Mouse (Mus musculus) 3134 (cell line): ENCODE data around the gene Caln1.

Experiments
- DNase-seq: peaks from one replicate; pipeline ENCODE4 v3.0.0-alpha.2; 2011; ENCODE audit warnings: low spot score; ENCODE audit not compliant: insufficient read length; ENCODE audit errors: extremely low read depth

Gene Caln1

DNA sequence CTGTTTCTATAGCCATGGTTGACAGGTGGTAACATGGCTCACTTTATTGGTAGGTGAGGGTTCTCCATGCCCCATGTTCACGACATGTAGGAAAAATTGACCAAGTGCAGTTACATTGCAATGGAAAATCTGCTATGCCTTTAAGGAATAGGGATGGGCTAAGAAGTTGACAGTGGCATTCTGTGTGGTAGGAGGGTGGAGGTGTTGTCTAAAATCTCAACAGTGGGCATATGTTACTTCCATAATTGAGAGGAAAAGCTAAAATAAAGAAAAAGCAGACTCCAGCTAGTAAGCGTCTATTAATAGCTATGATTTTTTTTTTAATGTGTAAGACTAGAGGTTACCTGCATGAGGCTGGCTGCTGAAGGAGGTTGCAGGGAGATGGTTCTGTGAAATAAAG lies 308.6 kb downstream of the Caln1 start:
- no peak for DNase-seq

DNA sequence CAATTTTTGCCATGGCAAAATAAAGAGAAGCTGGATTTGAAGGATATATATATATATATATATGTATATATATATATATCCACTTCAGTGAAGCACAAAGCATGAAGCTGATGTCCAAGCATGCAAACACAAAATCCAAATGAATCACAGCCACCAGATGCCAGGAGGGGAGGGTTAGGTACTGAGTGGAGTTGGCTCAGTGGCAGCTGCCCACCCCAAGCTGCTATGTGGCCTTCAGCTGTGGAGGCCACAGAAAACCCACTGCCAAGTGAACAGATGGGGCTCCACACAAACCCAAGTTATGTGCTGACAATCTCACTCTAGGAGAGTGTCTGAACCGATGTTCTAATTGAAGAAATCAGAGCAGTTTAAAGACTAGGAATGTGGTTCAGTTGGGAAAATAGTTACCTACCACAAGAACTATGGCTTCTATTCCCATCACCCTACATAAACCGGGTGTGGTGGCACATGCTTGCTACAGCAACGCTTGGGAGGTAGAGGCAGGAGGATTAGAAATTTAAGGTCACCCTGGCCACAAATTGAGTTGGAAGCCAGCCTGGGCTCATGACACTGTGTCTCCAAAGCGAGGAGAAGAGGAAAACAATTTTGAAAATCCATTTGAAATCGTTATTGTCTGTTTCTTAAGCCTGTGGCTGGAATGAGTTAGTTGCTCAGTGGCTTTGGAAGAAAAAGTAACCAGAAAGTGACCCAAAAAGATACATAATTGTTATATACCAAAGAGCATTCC lies 316.8 kb downstream of the Caln1 start:
- no peak for DNase-seq

DNA sequence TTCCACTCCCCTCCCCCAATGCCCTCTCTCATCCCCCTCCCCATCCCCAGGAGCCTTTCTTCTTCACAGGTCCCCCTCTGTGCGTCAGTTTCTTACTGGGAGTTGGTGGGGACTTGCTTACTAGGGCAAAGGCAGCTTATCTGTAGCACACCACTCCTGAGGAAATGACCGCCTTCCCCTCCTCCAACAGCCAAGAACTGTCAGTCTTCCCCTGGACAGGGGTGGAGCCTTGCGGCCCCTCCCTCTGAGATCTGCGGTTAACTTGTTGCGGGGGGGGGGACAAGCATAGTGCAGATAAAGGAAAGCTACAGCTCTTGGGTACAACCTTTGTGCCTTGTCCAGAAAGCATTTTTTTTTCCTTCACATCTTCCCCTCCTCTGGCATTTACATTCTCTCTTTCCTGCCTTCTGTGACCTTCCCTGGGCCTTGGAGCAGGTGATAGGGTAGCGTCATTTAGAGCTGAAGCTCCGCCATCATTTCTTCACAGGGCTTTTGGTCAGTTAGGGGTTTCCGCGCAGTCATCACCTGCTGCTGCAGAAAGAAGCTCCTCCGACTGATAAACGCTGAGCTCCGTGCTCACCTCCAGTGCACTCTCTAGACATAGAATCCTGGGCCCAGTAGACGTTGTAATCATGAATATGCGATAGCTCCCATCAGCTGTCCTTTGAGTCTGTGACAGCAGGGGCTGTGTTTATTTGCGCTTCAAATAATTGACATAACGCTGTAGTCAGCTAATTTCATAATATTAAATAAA lies 319.3 kb downstream of the Caln1 start:
- DNase-seq: no peak

DNA sequence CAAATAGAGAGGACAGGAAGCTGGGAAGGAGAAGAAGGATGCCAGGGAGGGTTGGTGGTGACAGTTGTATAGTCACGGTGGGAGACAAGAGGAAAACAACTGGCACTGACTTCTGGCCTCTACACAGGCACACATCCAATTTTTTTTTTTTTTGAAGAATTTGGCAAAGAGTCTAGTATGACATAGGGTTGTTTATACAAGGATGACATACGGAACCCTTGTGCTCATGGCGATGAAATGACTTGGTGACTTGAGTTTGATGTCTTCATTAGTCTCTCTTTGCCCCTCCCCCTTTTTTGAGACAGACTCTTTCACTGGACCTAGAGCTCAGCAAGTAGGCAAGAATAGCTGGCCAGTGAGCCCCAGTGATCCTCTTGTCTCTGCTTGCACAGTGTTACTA lies 322.1 kb downstream of the Caln1 start:
- DNase-seq: no peak

DNA sequence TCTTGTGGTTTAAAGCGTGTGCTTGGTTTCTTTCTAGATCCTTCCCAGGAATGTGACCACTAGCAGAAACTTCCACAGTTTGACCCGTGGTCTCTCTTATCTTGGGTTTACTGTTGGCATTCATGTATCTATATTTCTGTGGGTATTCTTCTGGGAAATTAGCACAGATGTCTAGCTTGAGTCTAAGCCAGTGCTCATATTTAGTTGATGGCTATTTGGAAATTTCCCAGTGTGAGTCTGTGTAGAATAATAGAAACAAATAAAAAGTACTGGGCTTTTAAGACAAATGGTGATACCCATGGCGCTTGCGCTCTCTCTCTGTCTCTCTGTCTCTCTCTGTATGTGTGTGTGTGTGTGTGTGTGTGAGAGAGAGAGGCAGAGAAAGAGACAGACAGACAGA lies 330.2 kb downstream of the Caln1 start:
- DNase-seq: no peak

DNA sequence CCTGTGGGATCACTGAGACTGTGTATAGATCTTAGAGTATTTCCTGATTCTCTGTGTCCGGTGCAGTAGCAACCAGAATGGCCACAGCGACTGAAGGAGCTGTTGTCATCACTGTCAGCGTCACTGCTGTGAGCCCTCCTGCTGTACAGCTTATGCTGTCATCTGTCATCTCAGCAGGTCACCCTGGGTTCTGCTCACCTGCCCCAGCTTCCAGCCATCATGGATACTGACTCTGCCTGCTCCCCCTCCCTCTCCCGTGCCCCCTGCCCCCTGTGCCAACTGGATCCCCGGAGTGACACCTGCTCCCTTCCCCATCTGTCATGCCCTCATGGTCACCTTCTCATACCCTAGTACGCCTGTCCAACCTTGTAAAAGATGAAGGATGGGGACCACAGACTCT lies 332.5 kb downstream of the Caln1 start:
- DNase-seq: no peak

DNA sequence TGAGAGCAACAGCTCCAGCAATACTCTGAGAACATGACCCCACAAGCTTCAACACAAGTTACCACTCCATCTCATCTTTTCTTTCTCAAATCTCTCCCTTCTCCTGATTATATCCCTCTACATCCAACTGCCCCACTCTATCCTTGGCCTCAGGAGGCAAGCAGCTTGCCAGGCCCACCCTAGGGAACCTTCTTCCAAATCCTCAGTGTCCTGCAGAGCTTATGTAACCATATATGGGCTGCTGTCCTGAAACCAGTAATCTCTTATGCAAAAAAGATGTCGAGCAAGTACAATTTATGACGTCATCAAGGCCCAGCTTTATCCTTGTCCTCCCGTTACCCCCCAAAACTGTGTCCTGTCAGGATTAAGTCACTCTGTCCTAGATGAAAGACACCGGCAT lies 333.1 kb downstream of the Caln1 start:
- no peak for DNase-seq

DNA sequence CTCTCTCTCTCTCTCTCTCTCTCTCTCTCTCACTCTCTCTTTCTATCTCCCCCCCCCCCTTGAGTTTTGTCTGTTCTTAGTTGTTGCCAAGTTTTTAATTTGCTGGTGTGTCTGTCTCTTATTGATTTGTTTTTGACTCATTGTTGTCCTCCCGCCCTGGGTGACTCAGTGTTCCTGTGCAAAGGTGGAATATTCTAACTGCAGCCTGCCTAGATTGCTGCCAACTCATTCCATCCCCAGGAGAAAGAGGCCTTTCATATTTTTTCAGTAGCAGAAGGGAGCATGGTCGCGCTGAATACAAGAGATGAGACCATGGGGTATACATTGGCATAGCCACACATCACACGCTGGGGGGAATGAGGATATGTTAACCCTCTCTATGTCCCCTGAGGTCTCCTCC lies 335.6 kb downstream of the Caln1 start:
- DNase-seq: no peak

DNA sequence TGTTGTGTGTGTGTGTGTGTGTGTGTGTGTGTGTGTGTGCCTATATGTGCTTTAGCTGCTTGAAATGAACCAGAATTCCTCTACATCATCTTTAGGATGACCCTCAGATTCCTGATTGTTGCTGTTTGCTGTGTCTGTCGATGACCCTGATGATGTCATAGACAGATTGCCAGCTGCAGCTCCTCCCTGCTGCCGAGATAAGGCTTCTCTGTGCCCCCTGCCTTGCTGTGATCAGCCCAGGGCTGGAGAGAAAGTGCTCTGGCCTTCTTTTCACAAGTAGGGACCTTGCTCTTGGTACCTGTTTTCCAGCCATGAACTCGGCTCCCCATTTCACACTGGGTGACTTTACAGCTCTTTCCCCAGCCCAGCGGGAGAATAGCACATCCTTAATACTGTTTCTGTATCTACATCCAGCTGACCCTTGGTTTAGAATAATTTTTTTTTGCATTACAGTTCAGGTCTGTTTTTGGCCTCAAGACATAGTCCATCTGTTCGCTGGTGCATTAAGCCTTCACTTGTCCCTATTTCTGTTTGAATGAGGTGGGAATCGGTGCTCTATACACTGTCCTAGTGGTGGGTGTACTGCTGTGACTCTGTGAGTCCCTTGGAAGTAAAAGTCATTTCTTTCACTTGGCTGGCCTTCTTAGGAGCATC lies 337.1 kb downstream of the Caln1 start:
- DNase-seq: no peak

DNA sequence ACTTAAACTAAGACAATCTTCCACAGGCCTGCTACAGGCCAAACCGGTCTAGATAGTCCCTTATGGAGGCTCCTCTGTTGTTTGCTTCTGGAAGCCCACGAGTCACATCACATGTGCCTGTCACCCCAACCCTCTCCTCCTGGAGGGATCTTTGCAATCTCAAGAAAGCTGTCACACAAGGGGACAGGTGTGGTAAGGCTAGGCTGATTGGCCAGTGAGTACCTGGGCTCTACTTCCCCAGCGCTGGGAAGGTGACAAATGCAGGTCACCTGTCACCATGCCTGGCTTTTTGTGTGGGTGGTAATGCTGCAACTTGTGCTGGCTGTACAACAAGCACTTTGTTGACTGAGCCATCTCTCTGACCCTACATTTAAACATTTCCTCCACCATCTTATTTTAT lies 338.5 kb downstream of the Caln1 start:
- DNase-seq: no peak

DNA sequence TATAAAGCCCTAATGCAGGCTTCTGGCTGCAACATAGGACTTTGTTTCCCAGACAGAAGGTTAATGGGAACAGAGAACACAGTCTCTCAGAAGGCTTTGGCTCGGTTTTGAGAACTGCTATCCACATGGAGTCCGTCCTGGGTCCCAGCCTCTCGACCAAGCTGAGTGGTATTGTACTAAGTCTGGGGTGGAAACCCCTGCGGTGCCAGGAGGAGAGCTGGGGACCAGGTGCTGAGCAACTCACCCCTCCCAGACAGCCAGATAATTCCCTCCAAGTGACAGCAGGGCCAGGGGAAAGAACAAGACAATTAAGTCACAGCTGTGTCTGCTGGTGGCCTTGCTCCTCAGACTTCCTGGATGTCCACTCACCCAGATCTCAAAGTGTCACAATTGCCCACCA lies 339.4 kb downstream of the Caln1 start:
- no peak for DNase-seq

DNA sequence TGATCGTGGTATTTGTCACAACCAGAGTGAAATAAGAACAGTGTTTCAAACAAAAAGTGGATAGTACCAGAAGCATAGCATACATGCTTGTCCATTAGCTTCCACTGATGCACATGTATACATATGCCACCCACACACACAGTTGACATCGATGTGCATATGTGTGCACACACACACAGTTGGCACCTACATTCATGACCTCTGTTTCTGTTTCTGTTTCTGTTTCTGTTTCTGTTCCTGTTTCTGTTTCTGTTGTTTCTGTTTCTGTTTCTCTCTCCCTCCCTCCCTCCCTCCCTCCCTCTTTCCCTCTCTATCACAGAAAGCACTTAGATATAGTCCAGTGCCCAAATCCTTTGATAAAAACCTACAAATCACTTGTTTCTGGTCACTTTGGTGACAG lies 342.4 kb downstream of the Caln1 start:
- no peak for DNase-seq

DNA sequence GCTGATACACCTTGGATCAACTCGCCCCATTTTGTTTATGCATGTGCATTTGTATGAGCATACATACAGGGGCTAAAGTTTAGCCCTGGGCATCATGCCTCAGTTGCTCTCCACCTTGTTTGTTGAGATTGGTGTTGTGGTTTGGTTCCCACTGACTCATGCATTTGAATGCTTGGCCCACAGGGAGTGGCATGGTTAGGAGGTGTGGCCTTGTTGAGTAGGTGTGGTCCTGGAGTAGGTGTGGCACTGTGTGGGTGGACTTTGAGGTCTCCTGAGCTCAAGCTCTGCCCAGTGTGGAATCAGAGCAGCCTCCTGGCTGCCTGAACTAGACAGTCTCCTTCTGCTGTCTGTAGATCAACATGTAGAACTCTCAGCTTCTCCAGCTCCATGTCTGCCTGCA lies 343.0 kb downstream of the Caln1 start:
- peak; percentile 27 for DNase-seq

DNA sequence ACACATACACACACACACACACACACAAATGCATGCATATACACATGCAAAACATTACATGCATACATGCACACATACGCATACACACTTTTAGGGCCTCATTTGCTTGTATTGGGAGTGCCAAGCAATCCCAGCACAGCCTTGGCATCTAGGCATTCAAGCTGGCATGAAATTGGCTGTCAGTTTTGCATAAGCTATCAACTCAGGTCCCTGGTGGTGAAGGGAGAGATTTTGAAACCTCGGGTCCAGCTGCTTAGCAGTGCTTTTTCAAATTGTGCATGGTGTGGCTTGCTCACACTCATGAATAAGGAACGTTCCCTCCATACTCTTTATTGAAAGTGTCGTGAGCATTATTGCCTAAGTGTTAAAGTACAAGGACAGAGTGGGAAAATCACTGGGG lies 345.9 kb downstream of the Caln1 start:
- no peak for DNase-seq

DNA sequence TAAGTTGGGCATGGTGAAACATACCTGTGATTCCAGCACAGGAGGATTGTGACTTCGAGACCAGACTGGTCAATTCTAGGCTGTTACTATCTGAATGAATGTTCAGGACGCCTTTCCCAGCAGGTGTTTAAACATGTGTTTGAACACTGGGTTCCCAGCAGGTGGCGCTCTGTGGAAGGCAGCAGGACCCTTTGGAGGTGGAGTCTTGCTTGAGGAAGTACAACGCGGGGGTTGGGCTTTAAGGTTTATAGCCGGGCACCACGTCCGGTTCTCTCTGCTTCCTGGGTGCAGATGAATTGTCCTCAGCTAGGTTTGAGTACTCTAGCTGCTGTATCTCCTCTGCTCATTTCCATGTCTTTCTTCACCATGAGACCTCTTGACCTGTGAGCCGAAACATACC lies 349.1 kb downstream of the Caln1 start:
- DNase-seq: no peak

DNA sequence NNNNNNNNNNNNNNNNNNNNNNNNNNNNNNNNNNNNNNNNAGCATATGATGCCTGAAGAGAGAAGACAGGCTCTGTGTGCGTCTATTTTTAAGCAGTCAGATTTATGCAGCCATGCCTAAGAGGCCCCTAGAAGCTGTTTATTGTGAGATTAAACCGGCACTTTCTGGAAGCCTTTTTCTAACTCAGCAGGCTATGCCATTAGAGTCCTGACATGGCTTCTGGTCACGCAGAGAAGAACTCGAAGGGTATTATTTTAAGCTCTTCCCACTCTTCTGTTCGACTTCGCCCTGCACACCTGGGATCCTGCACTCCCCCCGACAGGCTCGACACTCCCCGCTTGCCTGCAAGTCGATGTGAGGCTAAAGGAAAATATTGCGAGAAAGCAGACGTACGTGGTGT lies 372.9 kb downstream of the Caln1 start:
- no peak for DNase-seq

DNA sequence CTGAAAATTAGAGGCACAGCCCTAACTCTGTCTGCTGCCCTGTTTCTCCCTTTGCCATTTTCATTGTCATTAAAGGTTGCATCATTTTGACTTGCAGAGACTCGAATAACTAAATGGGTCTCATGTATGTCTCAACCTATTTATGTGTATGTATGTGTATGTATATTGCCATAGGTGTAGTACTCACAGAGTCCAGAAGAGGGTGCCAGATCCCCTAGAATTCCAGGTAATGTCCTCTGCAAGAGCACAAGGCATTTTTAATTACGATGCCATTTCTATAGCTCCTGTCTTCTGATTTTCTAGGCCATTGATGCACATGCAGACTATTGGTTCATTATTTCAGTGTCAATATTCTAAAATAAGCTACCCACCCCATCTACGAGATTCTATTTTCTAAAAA lies 388.3 kb downstream of the Caln1 start:
- DNase-seq: no peak

DNA sequence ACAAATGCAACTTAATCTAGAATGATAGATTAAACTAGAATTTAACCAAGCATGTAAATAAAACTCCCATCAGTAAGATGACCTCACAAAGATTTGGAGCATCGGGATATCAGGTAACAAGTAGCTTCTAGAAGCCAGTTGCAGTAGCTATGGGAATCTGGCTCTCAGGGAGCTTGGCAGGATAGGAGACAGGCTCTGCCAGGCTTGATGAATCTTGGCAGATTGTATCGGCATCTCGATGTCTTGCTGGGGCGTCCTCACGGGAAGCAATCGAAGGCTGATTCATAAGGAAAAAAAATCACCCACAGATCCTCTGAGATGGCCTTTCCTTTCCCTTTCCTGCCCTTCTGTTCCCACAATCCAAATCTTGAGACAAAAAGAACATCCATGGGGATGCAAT lies 396.5 kb downstream of the Caln1 start:
- DNase-seq: no peak

DNA sequence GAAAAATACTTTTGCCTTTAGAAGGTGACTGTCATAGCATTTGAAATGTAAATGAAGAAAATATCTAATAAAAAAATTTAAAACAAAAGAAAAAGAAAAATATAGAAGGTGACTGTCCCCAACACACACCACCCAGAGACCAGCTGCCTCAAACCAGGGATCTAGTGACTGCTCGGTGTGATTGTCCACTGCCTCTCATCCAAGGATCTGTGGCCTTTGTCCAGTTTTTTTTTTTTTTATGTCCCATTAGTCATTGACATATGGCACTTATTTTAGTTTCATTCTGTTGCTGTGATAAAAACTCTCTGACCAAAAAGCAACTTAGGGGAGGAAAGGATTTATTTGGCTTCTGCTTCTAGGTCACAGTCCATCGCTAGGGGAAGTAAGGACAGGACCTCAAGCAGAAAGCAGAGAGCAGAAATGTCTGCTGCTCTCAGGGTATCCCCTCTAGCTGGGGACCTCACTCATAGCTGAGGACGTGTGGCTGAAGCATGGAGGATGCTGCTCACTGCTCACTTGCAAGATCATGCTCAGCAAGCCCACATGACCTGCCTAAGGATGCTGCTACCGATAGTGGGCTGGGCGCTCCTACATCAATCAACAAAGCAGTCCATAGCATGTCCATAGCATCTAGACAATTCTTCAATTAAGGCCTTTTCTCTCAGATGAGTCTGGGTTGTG lies 401.9 kb downstream of the Caln1 start:
- no peak for DNase-seq

DNA sequence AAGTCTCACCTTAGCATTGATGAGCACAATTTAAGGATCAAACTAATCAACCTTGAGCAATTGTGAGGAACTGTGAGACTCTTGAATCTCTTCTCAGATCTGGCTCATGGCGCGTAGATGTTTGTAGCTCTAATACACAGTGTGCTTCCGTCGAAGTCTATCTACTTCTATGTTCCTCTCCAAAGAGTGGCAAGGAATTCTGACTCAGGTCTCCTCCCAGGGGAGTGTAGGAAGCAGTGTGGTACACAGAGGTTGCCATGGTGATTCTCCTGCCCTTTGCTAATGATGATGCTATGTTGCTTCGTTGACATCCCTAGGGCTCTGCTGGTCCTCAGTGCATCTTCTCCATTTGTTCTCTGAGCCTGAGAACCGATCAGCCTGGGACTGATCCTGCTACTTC lies 403.2 kb downstream of the Caln1 start:
- no peak for DNase-seq

DNA sequence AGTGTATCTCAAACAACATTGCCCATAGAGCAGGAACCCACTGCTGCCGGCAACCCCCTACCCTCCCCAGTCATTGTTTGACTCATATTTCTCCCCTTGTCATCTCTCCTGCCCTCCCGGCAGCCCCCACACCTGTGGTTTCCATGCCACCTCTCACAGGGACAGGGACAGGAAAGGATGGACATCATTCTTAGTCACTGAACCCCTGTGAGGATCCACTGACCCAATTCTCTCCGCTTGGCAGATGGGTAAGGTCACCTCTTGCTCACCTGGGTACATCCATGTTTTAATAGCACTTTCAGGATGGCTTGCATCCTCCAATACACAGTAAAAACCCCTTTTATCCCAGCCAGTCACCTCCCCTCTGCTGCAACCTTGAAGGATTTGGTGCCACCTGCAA lies 405.7 kb downstream of the Caln1 start:
- DNase-seq: no peak
